Mouse (Mus musculus) myocyte (in vitro differentiated cells): ENCODE results near the gene Pcnx4. TPM values are rescaled to one million over a fixed set of nuclear protein-coding genes. Genes with fewer than 3 reads are reported as not detected.

Experiments used
- H3K27me3 ChIP-seq: one replicate; pipeline ENCODE4 v1.6.1; 2011; ENCODE audit not compliant: control insufficient read depth, insufficient read depth, insufficient read length
- H3K36me3 ChIP-seq: one replicate; pipeline ENCODE4 v1.6.1; 2011; ENCODE audit not compliant: control insufficient read depth, insufficient read depth
- H3K4me2 ChIP-seq: one replicate; pipeline ENCODE4 v1.6.1; 2011; ENCODE audit warnings: low read depth, control low read depth
- H3K4me3 ChIP-seq: one replicate; pipeline ENCODE4 v1.5.1; 2011; ENCODE audit warnings: mild to moderate bottlenecking, control low read depth, moderate library complexity
- H3K79me2 ChIP-seq: one replicate; pipeline ENCODE4 v1.6.1; 2011; ENCODE audit not compliant: control insufficient read depth, insufficient read depth
- H3ac ChIP-seq: one replicate; pipeline ENCODE4 v1.6.1; 2011; ENCODE audit not compliant: control insufficient read depth, insufficient read length
- CEBPB ChIP-seq: IDR thresholded peaks from 2 replicates; pipeline ENCODE4 v1.6.1; 2011; ENCODE audit warnings: mild to moderate bottlenecking, moderate library complexity; ENCODE audit not compliant: poor library complexity, insufficient read depth, severe bottlenecking
- E2F4 ChIP-seq: IDR thresholded peaks from one replicate; pipeline ENCODE4 v1.6.1; 2011; ENCODE audit warnings: mild to moderate bottlenecking, control low read depth, moderate library complexity; ENCODE audit not compliant: insufficient read depth
- MAX ChIP-seq: IDR thresholded peaks from one replicate; pipeline ENCODE4 v1.6.1; 2011; ENCODE audit warnings: low read depth, mild to moderate bottlenecking, control low read depth
- MYOD1 ChIP-seq, 3 experiments: IDR thresholded peaks; one replicate each; pipeline ENCODE4 v1.6.1; 2011; ENCODE audit warnings: control low read depth in 2 of 3, low read depth in 2 of 3, mild to moderate bottlenecking in 2 of 3, moderate library complexity in 1 of 3; ENCODE audit not compliant: insufficient read length in 2 of 3, control insufficient read depth in 1 of 3
- MYOG ChIP-seq, 3 experiments: IDR thresholded peaks; one replicate each; pipeline ENCODE4 v1.6.1; 2011; ENCODE audit warnings: control low read depth in 2 of 3, low read depth in 2 of 3, mild to moderate bottlenecking in 2 of 3; ENCODE audit not compliant: insufficient read length in 2 of 3, control insufficient read depth in 1 of 3, insufficient read depth in 1 of 3
- POLR2A ChIP-seq: IDR thresholded peaks from one replicate; pipeline ENCODE4 v1.6.1; 2011; ENCODE audit warnings: low read depth, mild to moderate bottlenecking, control low read depth, moderate library complexity; ENCODE audit not compliant: insufficient read length
- POLR2AphosphoS2 ChIP-seq: IDR thresholded peaks from one replicate; pipeline ENCODE4 v1.6.1; 2011; ENCODE audit warnings: low read depth, control low read depth; ENCODE audit not compliant: insufficient read length
- REST ChIP-seq: IDR thresholded peaks from one replicate; pipeline ENCODE4 v1.6.1; 2011; ENCODE audit warnings: mild to moderate bottlenecking, control low read depth, moderate library complexity; ENCODE audit not compliant: insufficient read depth, insufficient read length
- SRF ChIP-seq: IDR thresholded peaks from one replicate; pipeline ENCODE4 v1.6.1; 2011; ENCODE audit warnings: low read depth; ENCODE audit not compliant: control insufficient read depth, insufficient read length
- TCF12 ChIP-seq: IDR thresholded peaks from one replicate; pipeline ENCODE4 v1.6.1; 2011; ENCODE audit warnings: mild to moderate bottlenecking, control low read depth; ENCODE audit not compliant: poor library complexity, insufficient read depth, severe bottlenecking
- TCF3 ChIP-seq: IDR thresholded peaks from one replicate; pipeline ENCODE4 v1.6.1; 2011; ENCODE audit warnings: low read depth, control low read depth; ENCODE audit not compliant: insufficient read length
- USF1 ChIP-seq: IDR thresholded peaks from one replicate; pipeline ENCODE4 v1.6.1; 2011; ENCODE audit warnings: low read depth, mild to moderate bottlenecking, control low read depth, moderate library complexity
- polyA plus RNA-seq: library from polyadenylated mRNA; unstranded; fragments of >200 nt; fragmentation: generic; extraction: Trizol; gene quantifications from one replicate; pipeline ENCODE4 v1.2.1, GENCODE M21; 2012; ENCODE audit warnings: missing spikeins

The Pcnx4 gene
- polyA plus RNA-seq, 1 experiment = 4.5 TPM

GRCm38 (mm10) chr12:72538571-72538970 is 2.4 kb downstream of the Pcnx4 start:
- Histone ChIP-seq H3K4me2 (peak overlapping the region; percentile 10), H3K4me3 (no peak overlapping the region), H3K79me2 (peaks cover 17% of the 10 kb centered on the region), H3K36me3 (no peaks in the 10 kb centered on the region), H3ac (no peak overlapping the region), H3K27me3 (no peaks in the 10 kb centered on the region)
- TF ChIP-seq MYOD1 (IDR thresholded peaks at IDR 0.05; ENCODE audit: control insufficient read depth in 1 of 3, insufficient read length in 2 of 3, low read depth in 2 of 3) (no peak), REST (no peak), E2F4 (no peak)

DNA sequence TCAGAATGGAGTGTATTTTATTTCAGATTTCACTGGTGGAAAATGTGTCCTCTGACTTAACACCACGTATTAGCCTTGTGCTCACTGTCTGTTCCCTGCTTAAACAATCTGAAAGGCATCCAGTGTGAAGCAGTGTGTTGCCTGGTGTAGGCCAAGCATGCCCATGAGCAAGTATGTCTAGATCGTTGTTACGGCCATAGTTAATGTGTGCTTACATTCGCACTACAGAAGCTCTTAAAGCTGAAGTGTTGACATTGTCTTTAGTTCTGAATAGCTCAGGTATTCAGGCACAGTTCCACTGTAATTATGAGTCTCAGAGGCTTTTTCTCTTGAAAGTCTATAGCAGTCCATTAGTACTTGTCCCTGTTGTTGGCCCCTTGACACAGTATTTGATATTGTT is 18.2 kb downstream of the Pcnx4 start:
- Histone ChIP-seq H3K4me2 (no peak overlapping the region), H3K79me2 (no peaks in the 10 kb centered on the region), H3K36me3 (peaks cover 5% of the 10 kb centered on the region), H3K4me3 (no peak overlapping the region), H3ac (no peak overlapping the region), H3K27me3 (no peaks in the 10 kb centered on the region)
- no peak for TF ChIP-seq MYOD1 (IDR thresholded peaks at IDR 0.05; ENCODE audit: control insufficient read depth in 1 of 3, insufficient read length in 2 of 3, low read depth in 2 of 3)
- TF ChIP-seq TCF3 = no peak
- TF ChIP-seq USF1 = no peak
- no peak for TF ChIP-seq POLR2A
- no peak for TF ChIP-seq MAX
- no peak for TF ChIP-seq SRF
- TF ChIP-seq POLR2AphosphoS2 = no peak

GRCm38 (mm10) chr12:72564281-72564795 is 28.2 kb downstream of the Pcnx4 start:
- TF ChIP-seq SRF = no peak
- TF ChIP-seq E2F4 = no peak
- no peak for TF ChIP-seq MYOD1 (IDR thresholded peaks at IDR 0.05; ENCODE audit: control insufficient read depth in 1 of 3, insufficient read length in 2 of 3, low read depth in 2 of 3)
- no peak for TF ChIP-seq POLR2A
- TF ChIP-seq POLR2AphosphoS2 = no peak
- TF ChIP-seq TCF12 = no peak
- TF ChIP-seq MYOG (IDR thresholded peaks at IDR 0.05; ENCODE audit: control insufficient read depth in 1 of 3, insufficient read depth in 1 of 3, insufficient read length in 2 of 3, low read depth in 2 of 3) = no peak
- no peak for TF ChIP-seq USF1
- no peak for TF ChIP-seq CEBPB
- no peak for TF ChIP-seq REST
- TF ChIP-seq MAX = no peak
- TF ChIP-seq TCF3 = no peak
- H3K4me2 ChIP-seq = no peak overlapping the region
- no peaks in the 10 kb centered on the region for H3K79me2 ChIP-seq
- no peak overlapping the region for H3K4me3 ChIP-seq
- no peak overlapping the region for H3ac ChIP-seq
- H3K27me3 ChIP-seq = no peaks in the 10 kb centered on the region
- H3K36me3 ChIP-seq = no peaks in the 10 kb centered on the region

DNA sequence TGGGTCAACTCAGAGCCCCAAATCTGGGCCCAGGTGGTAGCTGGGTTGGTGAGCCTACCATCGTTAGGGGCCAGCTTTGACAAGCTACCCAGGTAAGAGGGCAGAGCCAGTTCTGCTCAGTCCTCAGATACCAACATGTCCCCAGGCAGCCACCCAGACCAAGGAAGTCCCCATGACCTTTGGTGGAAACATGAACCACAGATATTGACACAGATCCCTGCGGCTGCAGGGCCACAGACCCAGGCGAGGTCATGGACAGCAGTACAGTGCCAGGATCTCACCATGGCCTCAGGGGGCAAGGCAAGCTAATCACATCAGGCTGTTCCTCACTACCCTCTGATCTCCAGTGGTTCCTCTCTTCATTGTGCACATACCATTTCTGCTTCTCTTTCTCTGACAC is 45.8 kb downstream of the Pcnx4 start:
- no peaks in the 10 kb centered on the region for H3K79me2 ChIP-seq
- H3K4me2 ChIP-seq = no peak overlapping the region
- TF ChIP-seq MYOG (IDR thresholded peaks at IDR 0.05; ENCODE audit: control insufficient read depth in 1 of 3, insufficient read depth in 1 of 3, insufficient read length in 2 of 3, low read depth in 2 of 3) (no peak), SRF (no peak), TCF12 (no peak), MAX (no peak), E2F4 (no peak), REST (no peak), MYOD1 (IDR thresholded peaks at IDR 0.05; ENCODE audit: control insufficient read depth in 1 of 3, insufficient read length in 2 of 3, low read depth in 2 of 3) (no peak), POLR2AphosphoS2 (no peak), TCF3 (no peak), USF1 (no peak), POLR2A (no peak), CEBPB (no peak)
- H3K36me3 ChIP-seq = no peaks in the 10 kb centered on the region
- no peaks in the 10 kb centered on the region for H3K27me3 ChIP-seq
- H3K4me3 ChIP-seq = no peak overlapping the region
- H3ac ChIP-seq = no peak overlapping the region

- Histone ChIP-seq H3K4me3 (no peak overlapping the region), H3ac (no peak overlapping the region), H3K27me3 (no peaks in the 10 kb centered on the region), H3K36me3 (no peaks in the 10 kb centered on the region), H3K4me2 (no peak overlapping the region), H3K79me2 (no peaks in the 10 kb centered on the region)
- TF ChIP-seq TCF3 (no peak), MYOG (IDR thresholded peaks at IDR 0.05; ENCODE audit: control insufficient read depth in 1 of 3, insufficient read depth in 1 of 3, insufficient read length in 2 of 3, low read depth in 2 of 3) (no peak), POLR2A (no peak), CEBPB (no peak), SRF (no peak), REST (no peak), E2F4 (no peak), MYOD1 (IDR thresholded peaks at IDR 0.05; ENCODE audit: control insufficient read depth in 1 of 3, insufficient read length in 2 of 3, low read depth in 2 of 3) (no peak), TCF12 (no peak)
Measured at GRCm38 (mm10) chr12:72583099-72583498, 46.9 kb downstream of the Pcnx4 start.
